Mouse (Mus musculus): ENCODE measurements at regions not wholly inside any gene's neighbourhood (a gene's known extent, or its start where the extent isn't known, plus 50 kb on each side); places are given as distances from the start of the nearest gene placed in this dataset.

DNA sequence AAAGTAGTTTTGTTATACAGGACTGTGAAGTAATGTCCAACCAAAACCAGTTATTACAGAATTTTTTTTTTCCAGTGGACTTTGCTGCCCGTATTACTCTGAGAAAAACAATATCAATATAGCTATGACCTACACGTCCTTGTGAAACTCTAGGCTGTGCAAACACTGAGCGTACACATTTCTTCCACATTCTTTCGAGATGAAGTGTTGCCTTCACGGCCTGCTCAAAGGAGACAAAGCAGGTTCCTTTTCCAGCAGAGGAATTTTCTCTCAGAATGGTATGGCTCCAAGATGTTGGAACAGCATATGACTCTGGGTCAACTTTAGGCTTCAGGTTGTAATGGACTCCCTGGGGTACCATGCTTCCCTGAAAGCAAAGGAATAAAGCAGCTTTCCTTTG, 463.6 kb downstream of the Epha4 start:
- TF ChIP-seq CTCF (IDR thresholded peaks at IDR 0.05; ENCODE audit: insufficient read depth, low read length), result no peak
- no peak for TF ChIP-seq POLR2A (IDR thresholded peaks at IDR 0.05; ENCODE audit: borderline replicate concordance, extremely low read depth, low read depth, low read length)
